Mouse (Mus musculus): Measurements from ENCODE around the gene Pwwp2b. TPM values are rescaled to one million over a fixed set of nuclear protein-coding genes. Genes with fewer than 3 reads are reported as not detected.

Pwwp2b gene
- total RNA-seq, 4 experiments from 2014 or later: 8.1 to 12.5 (median 10.0) TPM

DNA sequence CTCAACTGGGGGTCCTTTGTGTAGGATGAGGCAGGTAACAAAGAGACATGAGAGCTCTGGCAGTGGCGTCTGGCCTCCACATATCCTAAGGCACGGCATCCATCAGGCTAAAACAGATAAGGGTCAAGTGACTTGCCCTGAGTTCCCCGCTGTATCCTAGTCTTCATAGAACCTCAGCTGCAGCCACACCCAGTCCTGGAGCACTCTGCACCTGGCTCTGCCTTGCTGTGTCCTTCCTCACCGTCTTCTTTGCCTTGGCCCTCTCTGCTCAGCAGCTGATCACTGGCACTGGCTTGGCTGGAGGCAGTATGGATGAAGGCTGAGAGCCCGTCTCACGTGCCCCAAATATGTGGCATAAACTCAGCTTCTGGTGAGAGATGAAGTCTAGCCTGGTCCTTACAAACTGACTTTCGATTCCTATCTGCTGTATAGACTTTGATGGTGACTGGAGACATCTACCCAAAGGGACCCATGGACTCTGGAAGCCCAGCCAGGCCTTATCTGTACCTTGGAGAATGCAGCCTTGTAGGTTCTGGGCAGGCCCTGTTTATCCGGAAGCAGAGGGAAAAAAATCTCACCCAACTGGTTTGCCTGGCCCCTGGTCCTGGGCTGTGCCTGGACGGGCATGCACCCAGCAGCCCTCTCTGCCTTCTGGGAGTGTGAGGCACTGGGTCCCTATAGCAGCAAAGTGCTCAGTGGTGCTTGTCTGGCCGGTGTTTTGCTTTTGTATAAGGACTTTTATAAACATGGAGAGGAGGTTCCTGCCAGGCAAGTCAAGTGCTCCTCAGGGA is 9.7 kb downstream of the Pwwp2b start:
- no peak for DNase-seq (ENCODE audit: low spot score)

DNA sequence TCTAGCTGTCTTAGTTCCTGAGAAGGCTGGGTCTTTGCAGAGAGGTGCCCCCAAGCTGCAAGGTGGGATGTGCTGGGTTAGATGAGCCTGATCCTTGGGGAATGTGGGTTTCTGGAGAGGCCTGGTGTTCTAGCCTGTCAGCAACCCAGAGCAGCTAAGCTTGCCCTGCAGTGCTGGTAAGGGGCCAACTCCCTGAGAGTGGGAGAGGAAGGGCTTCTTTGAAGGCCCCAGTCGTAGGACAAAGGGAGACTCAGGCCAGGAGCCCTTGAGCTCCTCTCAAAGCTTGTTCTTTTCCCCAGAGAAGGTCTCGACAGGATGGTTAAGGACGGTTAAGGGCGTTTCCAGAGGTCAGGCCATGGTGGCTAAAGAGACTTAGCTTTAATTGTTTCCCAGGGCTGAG is 16.1 kb downstream of the Pwwp2b start:
- no peak for DNase-seq (ENCODE audit: low spot score)

DNA sequence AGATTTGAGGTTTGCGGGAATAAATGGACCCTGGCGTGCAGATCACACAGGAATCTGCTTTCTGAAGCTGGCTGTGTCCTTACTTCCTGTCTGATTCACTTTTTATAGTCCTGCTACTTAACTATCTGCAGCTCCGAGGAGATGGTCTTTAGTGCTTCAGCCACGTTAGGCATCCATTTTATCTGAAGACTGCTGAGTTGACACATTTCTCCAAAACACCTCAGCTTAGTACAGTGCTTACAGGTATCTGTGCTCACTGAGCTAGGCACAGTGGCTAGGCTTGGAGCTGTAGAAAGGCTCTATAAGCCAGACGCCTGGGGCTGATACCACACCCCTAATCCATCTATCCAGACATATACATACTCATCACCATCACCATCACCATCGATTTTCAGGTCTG is 17.4 kb downstream of the Pwwp2b start:
- DNase-seq (ENCODE audit: low spot score): no peak

DNA sequence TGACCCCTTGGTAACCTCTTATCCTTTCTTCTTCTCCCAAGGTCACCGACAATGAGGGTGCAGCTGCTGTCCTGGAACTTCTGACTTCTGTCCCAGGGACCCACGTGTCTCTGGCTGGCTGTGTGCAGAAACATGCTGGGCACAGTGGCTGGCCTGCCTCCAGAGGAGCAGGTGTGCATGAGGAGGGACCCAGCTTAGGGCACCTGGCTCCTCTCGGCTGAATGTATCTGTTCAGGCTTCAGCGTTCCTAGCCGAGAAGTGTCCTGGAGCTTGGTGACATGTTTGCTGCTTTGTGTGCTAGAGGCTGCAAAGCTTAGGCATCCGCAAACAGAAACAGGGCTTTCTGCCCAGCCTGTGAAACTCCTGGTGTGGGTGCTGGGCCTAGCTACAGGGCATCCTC is 18.1 kb downstream of the Pwwp2b start:
- DNase-seq (ENCODE audit: low spot score): no peak

DNA sequence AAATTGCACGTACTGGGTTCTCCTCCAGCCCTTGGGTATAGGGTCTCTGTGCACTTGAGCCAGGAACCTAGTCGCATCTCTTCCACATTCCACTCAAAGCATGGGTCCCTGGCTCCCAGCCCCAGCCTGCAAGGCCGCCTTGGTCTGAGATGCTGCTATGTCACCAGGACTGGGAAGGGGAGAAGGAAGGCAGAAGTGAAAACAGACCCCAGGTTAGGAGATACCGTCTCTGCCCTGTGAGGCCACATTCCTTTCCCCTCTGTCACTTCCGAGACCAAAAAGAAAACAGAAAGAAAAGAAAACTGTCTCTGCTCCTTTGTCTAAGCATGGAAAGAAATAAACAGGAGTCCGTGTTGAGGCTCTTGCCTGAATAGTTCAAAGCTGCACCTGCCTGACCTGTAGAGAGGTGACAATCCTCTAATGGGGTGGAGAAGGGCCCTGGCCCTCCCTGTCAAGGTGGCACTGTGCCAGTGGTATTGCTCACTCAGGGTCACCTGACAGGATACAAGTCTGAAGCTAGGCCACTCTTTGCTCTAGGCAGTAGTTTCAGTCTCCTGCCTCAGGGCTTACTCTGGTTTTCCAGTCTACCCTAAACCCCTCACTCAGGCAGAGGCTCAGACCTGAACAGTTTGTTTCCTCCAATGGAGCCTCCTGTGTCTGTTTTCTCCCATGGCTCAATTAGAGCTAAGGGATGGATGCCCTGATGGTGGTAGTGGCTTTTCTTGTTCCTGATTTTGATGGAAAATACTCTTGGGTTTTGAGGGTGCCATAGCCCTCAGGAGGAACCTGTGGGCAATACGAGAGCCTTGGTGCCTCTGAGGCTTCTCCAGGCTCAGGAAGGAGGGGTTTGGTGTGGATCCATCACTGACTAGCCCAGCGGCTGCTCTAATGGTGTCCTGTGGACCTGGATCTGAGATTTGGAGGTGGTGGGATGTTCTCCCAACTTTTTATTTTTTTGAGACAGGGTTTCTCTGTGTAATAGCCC is 18.9 kb downstream of the Pwwp2b start:
- DNase-seq (ENCODE audit: low spot score): no peak

DNA sequence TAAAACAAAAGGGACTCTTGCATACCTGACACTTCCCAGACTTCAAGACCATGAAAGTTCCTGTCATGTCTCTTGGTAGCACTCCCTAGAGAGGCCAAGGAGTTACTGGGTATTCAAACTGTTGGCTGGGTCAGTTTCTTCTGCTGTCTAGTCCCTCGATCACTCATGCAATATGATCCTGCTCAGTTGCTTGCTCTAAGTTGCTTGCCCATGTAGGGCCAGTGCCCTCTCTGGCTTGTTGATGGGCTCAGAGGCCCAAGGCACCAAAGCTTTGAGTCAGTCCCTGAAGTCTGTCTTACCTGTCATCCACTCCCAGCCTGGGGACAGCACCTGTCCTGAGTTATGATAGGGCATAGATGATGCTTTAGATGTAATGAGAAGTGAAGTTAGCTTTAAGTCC is 22.5 kb downstream of the Pwwp2b start:
- no peak for DNase-seq (ENCODE audit: low spot score)

DNA sequence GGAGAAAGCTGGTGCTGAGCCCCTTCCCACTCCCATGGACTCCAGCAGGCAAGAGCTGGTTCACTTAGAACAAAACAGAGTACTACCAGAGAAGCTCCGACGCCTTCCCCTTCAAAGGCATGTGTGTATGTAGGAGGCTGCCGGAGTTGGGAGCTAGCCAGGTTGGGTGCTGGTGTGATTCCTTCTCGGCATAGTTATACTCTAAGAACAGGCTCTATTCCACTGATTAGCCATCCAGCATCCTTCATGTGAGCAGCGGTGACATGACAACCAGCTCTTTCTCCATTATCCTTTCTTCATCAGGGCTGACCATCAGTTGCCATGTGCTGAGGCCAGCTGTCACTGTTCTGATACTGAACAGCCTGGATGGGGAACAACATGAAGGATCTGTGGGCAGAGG is 23.6 kb downstream of the Pwwp2b start:
- no peak for DNase-seq (ENCODE audit: low spot score)

DNA sequence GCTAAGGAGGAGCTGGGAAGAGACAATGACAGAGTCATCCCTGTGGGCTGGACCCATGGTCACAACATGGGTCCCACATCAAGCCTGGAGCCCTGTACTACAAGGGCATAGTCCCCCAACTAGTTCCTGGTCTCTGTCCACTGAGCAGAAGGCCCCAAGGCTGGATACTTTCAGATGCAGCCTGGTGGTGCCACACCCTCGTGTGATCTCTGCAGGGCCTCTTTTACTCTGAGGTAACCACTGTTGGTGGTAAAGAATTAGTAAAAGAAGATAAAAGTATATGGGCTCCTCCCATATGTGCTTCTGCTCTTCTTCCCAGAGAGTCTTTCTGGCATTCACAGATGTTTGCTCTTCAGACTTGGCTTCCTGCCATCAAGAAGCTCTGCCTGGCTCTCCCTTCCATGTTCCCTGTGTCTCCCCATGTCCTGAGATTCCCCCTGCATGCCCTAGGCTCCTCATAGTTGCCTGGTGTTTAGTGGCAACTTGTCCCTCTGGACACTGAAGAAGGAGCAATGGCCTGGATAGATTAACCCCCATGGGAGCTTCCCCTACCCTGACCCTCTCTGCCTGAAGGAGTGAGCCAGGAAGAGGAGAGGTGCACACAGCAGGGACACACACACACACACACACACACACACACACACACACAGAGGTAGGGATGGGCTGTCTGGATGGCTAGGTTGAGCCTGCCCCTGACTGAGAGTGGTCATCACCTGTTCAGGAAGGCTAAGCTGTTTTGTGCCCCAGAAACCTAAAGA is 24.5 kb downstream of the Pwwp2b start:
- DNase-seq (ENCODE audit: low spot score): no peak

DNA sequence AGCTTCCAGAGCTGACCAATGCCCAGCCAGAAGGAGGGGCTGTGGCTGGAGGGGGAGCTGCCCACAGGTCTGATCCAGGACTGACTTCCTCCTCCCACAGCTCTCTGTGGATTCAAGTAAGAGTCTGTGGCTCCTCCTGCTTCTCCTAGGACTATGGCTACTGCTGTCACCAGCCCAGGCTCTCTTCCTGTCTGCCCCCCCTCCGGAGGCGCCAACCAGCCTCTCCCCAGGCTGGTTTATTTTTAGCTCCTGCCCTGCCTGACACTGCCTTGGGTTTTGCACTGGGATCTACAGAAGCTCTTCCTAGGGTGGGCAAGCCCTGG is 25.1 kb downstream of the Pwwp2b start:
- DNase-seq (ENCODE audit: low spot score): peak; percentile 63

DNA sequence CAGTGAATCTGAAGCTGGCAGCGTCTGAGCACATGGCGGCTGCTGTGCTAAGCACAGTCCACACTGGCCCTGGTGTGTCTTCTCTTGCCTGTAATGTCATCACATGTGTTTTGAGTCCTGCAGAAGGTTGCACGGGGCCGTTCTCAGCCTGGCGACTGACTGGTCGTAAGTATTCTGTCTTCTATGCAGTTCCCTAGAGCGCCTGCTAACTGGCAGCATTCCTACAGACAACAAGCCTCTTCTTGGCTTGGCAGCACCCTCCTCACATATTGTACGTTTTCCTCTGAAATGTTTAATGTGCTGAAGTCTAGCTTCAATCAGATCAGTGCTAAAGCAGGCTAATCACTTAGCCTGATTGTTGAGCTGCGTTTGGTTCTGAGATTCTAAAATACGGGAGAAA is 27.3 kb downstream of the Pwwp2b start:
- DNase-seq (ENCODE audit: low spot score): no peak

DNA sequence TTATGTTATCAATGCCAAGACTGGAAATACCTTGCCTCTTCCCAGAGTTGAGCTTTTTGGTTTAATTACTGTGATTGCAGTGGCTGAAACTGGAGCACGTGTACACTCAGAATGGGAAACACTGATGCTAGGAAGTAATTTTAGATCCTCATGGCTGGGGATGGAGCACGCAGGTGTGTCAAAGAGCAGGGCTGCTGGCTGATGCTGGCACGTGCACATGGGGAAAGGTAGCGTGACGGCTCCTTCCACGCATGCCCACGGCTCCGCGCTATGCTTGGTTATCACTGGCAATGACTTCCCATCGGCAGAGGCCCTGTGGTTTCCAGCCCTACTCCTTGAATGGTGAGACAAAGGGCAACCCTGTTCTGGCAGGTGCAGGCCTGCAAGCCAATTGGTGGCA is 27.9 kb downstream of the Pwwp2b start:
- no peak for DNase-seq (ENCODE audit: low spot score)

DNA sequence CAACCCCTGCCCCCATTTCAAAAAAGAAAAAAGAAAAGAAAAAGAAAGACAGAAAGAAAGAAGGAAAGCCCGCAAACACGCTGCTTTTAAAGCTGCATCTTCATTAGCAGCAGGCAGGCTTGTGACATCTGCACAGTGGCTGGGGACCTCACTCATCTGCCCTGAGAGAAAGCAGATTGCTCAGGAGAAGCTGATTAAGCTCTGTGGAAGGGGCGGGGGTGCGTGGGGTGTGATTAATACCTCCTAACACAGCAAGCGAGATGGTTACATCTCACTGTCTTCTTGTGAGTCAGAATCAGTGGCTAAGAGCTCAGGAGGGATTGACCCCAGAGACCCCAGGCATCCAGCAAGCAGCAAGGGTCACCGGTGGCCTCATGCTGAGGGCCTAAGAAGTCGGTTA is 29.3 kb downstream of the Pwwp2b start:
- no peak for DNase-seq (ENCODE audit: low spot score)

DNA sequence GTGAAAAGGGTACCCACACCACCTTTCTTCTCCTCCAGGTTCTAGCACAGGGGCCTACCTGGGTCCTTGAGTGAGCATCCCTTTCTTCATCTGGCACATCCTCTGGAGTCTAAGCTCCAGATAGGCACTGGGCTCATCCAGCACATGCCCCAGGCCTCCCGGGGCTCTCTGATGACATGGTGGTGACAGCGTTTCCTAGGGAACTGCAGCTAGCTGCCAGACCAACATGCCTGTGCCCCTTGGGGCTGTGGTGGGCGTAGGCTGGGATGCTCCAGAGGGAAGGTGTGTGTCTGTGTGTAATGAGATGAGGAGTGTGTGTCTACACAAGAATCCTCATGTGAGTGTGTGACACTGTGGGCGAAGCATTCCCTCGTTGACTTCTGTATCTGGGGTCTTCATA is 31.3 kb downstream of the Pwwp2b start:
- no peak for DNase-seq (ENCODE audit: low spot score)

DNA sequence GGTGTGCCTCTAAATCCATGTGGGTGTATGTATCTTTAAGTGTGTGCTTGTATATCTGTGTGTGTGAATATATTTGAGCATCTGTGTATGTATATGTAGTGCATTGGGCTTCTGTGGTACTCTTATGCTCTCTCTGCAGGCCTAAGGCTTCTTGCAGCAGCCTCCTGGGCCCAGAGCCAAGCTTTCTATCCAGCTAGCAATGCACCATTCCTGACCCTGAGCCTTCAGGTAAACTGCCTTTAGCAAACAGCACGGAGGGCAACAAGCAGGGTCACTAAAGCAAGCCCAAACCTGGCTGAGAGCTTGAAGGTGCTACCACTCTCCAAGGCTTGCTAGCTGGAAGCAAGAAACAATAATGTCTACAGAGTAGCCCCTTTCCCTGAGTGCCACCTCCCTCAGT is 31.8 kb downstream of the Pwwp2b start:
- DNase-seq (ENCODE audit: low spot score): no peak

DNA sequence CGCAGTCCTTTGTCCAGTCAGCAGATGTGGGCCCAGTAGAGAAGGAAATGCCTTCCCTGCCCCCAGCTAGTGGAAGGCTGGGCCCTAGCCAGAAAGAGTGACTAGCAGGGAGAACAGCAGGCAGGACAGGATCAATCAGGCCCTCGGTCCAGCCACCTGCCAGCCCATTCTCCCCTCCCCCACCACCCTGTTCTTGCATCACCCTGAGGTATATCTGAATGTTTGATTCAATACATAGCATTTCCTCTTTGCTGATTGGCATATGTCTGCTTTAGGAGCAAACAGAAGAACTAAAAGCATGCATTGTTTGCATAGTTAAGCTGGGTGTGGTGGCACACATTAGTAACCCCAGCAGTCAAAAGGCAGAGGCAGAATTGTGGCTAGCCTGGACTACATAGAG is 32.9 kb downstream of the Pwwp2b start:
- DNase-seq (ENCODE audit: low spot score): no peak

DNA sequence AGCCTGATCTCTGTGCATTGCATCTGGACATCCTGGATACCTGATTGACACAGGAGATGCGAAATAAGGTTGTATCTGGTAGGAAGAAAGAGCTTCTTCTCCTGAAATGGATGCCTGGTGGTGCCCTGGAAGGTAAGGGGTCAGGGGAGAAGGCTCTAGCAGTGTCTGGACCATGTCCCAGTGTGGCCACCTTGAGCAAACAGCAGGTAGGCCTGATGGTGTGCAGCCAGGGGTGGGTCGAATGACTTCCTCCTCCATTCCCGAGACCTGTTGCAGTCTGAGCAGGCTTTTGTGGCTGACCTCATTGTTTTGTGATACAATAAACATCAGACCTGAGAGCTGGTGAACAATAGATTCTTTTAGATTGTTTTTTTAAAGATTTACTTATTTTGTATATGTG is 33.8 kb downstream of the Pwwp2b start:
- no peak for DNase-seq (ENCODE audit: low spot score)

DNA sequence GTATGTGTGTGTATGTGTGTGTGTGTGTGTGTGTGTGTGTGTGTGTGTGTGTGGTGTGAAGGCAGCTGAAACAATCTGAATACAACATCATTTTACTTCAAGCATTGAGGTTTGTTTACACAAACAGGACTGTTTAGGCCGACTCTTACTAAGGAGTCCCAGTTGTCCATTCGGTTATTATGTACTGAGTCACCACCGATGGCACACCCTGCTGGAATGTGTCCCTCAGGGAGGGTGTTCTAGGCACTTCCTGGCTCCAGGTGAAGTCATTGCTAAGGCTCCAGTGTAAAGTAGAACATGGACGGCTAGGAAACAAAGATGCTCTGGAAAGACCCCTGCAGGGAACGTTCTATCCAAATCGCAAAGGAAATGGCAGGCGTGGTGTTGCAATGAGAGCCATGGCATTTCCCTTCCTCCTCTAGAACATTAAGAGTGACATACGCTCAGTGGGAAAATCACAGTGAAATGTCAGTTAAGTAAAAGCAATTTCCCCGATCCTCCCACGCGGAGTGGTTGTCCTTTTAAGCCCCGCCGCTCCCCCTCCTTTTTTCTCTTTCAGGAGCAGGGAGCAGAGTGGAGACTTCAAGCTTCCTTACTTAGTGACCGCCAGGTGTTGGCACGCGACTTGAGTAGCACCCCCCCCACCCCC is 37.1 kb downstream of the Pwwp2b start:
- no peak for DNase-seq (ENCODE audit: low spot score)

DNA sequence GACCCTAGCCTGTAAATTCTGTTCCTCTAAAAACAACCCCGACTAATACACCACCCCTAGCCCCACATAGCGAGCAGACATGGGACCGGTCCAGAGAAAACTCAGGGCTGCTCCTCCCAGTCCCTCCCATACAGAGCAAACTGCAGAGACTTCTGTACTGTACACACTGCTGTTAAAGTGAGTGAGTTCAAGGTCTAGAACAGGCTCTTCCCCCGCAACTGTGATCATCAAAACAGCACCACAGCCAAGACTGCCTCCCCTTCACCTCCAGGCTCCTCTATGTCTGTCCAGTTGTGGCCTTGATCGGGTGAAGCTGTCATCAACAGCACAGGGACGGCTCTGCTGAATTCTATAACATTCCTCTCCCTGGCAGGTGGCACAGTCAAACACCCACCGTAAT is 40.3 kb downstream of the Pwwp2b start:
- DNase-seq (ENCODE audit: low spot score): no peak

DNA sequence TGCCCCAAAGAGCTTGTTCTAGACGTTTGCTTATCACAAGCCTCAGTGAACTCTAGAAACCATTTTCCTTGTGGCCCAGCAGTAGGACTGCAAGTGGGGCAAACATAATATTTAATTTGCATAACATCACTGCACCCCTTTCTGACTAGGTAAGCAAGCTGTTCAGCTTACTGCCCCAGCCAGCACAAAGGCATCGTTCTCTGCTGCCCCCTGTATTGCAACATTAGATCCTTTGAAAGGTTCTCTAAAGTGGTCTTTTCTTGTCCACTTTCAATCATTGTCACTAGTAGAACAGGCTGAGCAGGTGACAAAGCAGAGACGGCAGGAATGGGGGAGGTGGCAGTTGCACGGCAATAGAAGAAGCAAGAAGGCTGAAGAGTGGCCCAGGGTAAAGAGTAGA is 45.1 kb downstream of the Pwwp2b start:
- no peak for DNase-seq (ENCODE audit: low spot score)

DNA sequence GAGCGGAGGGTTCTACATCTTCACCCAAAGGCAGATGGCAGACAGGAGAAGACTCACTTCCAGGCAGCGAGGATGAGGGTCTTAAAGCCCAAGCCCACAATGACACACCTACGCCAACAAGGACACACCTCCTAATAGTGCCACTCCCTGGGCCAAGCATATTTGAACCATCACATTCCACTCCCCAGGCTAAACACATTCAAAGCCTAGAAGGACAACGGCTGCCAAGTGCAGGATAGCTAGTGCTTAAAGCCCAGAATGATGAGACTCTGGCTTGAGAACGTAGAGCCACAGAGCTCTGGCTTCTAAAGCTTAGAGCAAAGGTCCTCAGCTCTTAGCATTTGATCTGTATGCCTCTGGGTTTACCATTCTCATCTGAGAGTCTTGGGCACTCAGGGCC is 45.8 kb downstream of the Pwwp2b start:
- DNase-seq (ENCODE audit: low spot score): no peak

DNA sequence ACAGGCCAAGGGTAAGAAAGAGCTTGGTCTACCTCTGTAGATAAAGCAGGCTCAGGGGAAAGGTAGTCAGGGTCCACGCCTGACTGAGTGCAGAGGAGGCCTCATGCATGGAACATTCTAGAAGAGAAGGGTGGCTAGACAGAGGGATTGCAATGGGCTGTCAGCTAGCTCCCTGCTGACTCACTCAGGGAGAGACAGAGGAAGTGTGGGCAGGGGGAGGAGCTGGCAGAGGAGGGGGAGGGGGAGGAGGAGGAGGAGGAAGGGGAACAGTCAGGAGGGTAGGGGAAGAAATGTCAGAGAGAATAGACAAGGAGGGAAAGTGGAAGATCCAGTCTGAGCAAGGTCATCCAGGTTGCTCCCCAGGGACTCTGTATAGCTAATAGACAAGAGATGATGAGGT is 47.4 kb downstream of the Pwwp2b start:
- no peak for DNase-seq (ENCODE audit: low spot score)

Data from heart, adult 8-10 months (tissue).